Mouse (Mus musculus) urinary bladder, postnatal 36 days (tissue): Measurements from ENCODE around the gene Slc47a1.

Experiments
- DNase-seq, 2 experiments: peaks; one replicate each; pipeline ENCODE4 v3.0.0; 2022; ENCODE audit warnings: low spot score in 2 of 2, mixed read lengths in 1 of 2

The Slc47a1 gene

DNA sequence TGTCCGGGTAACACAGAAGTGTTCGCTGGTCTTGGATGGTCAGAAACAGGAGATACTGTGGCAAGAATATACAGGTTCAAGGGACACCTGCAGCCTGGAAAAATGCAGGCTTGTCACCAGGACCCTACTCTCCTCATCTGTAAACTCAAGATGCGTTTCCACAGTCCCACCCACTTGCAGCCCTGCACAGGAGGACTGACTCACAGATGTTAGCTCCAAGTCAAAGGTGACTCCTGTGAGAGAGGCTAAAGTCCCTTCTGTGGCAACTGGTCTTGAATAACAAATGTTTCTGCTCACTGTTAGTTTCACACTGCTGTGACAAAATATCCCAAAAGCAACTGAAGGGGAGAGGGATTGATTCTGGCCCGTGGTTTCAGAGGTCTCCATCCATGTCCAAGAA is 506 bp upstream of the Slc47a1 start:
- DNase-seq = no peak

DNA sequence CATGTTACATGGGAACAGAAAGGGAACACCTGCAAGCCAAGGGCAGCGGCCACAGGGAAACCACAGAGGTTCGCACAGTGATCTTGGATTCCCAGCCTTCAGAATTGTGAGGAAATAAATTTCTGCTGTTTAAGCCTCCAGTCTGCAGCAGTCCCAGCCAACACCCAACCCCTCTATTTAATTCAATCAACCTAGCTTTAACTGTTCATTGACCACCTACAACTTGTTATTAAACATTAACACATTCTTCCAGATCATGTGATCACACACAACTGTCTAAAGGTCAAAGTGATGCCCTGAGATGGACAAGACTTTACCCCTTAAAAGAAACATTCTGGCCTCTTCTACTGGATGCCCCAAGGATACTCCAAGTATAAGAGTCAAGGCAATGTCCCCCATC is 9.5 kb downstream of the Slc47a1 start:
- DNase-seq = no peak

DNA sequence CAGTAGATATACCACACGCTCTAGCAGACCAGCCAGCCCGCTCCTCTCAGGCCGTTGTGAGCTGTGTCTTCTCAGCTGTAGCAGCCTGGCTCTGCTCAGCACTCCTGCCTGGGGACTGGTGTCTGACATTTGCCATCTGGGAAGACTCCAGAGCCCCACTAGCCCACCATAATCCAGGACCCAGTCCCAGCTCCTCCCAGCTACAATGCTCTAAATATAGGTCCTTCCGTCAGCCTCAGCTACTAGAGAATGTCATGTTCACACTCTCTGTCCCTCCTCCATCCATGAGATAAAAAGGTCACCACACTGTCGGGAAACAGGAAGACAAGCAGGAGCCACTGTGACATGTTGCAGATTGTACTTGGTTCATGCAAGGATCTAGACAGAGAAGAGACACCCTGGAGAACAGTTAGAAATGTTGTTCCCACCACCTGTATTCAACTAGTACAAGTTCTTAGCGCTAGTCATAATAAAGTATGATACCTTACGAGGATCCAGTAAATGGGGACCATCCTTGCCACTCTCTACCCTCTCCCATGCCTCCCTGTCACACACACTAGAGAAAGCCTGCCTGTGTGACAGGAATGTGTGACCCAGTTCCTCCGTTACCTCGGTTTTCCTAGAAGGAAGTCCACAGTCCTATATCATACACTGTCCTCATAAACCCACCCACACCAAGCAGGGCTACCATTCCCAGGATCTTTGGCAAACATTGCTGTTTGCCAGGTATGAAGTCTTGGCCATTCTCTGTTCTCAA is 11.4 kb downstream of the Slc47a1 start:
- no peak for DNase-seq

DNA sequence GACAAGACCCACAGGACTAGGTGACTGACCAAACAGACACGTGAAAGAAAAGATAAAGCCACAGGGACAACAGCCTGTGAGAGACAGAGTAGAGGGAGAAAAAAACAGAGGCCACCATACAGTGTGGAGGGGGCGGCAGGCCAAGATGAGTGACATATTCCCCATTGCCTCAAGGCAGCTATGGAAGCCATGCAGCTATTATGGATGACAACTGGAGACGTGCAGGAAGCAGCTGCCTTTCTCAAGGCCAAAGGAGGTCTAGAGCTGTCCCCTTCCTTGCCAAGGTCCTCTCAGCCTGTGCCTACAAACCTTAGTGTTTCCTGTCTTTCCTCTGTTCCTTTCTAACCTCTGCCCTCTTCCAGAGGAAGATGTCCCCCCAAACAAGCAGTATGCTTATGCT is 12.2 kb downstream of the Slc47a1 start:
- DNase-seq = no peak

DNA sequence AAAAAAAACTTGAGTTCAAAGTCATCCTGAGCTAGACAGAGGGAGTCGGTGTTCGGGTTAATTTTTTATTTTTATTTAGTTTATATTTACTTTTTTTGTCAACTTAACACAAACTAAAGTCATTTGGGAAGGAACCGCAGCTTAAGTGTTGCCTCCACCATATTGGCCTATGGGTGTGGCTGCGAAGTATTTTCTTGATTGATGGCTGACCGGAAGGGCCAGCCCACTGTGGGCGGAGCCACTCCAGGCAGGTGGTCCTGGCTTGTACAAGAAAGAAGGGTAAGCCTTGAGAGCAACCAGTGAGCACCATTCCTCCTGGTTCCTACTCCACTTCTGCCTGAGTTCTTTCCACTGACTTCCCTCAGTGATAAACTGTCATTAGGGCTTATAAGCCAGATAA is 14.0 kb downstream of the Slc47a1 start:
- no peak for DNase-seq

DNA sequence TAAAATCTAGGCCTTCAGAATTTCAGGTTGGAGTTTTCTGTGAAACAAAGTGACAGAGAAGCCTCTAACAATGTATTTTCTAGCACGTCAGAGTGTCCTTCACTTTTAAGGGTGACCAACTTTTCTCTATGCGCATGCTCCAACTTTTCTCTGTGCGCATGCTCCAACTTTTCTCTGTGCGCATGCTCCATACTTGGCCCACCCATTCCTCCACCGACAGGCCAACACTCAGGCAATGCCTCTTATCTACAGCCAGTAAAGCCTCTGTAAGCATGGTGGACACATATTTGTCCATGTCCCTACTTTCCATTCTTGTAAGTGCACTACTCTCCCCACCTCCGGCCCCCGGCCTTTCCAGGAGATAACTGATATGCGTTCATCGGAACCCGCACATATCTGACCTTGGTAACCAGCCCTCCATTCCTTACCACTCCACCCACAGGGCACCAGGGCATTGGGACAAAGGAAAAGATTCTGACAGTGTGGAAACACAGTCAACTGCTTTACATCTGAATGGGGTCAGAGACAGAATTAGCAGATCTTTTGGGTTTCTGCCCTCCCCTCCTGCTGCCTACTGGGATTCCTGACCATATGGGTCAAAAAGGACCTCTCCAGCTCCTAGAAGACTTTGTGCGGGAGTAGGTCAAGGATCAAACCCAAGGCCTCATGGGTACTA is 16.5 kb downstream of the Slc47a1 start:
- no peak for DNase-seq

DNA sequence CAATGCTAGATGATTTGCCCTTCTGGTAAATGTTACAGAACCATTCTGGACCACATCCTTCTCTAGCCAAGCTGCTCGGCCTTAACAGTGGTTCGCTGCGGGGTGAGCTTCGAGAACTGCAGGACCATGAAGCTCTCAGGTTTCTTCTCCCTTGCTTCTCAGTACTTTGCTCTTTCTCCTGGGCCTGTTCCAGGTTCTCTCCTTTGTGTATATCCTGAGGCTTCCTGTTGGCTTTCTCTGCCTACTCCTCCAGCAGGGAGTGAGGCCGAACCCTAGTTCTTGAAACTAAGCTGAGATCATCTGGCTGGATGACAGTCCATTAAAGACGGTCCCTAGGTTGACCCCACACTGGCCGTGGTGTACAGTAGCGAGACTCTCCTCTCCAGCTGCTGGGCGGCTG is 21.5 kb downstream of the Slc47a1 start:
- no peak for DNase-seq

DNA sequence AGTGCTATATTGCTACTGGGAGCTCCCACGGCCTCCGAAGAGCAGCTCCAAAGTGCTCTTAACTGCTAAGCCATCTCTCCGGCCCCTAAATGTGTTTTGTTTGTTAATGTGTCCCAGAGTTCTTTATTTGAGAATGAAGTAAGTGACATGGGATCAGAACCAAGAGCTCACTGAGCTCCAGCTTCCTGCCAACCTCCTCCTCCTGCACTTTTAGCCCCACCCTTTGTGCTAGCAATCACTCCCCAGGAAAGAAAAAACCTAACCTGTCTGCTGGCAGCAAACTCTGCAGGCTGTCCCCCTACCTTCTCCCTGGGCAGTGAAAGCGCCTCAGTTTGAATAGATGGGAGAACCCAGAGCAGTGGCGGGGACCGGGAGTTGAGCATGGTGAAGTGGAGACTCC is 22.0 kb downstream of the Slc47a1 start:
- DNase-seq = no peak

DNA sequence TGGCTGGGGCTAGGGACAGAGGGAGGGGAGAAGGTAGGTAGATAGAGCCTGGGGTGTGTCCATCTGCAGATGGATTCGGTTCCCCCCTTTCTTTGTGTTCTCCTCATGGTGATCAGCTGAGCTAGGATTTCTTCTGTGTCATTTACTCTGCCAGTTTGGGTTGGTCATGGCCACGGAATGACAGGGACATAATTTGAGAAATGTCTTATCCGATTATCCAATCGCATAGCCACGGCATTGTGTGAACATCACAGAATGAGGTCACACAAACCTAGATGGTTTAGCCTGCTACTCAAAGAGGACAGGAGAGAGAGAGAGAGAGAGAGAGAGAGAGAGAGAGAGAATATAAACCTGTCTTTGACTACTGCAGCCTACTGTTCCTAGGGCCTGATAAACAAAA is 22.8 kb downstream of the Slc47a1 start:
- no peak for DNase-seq

DNA sequence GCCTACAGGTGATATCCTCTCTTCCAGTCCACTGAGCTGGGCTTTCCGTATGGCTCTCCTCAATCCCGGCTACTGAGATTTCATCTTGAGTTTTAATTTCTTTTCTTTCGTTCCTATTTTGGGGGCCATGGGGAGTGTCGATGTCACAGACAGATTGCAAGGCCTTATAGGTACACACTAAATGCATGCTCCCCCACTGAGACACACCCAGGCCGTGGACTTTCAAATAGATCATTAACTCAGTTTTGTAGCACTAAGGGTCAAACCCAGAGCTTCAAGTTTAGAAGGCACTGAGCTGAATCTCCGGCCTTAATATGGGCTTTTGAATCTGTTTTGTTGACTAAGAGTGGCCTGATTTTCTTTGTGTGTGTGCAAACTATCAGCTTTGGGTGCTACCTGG is 23.8 kb downstream of the Slc47a1 start:
- no peak for DNase-seq

DNA sequence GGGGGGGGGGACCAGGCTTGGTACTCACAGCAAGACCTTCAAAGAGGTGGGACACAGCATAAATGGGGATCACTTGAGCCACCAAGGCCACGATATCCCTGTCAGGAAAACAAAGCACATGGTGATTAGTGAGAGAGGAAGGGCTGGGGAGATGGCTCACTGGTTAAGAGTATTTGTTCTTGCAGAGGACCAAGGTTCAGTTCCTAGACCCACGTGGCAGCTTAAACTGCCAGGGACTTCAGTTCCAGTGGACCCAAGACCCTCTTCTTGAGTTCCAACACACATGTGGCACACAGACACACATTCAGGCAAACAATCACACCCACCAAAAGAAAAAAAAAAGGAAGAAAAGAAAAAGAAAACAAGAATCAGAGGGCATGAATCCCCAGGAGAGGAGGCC is 25.1 kb downstream of the Slc47a1 start:
- DNase-seq = no peak

DNA sequence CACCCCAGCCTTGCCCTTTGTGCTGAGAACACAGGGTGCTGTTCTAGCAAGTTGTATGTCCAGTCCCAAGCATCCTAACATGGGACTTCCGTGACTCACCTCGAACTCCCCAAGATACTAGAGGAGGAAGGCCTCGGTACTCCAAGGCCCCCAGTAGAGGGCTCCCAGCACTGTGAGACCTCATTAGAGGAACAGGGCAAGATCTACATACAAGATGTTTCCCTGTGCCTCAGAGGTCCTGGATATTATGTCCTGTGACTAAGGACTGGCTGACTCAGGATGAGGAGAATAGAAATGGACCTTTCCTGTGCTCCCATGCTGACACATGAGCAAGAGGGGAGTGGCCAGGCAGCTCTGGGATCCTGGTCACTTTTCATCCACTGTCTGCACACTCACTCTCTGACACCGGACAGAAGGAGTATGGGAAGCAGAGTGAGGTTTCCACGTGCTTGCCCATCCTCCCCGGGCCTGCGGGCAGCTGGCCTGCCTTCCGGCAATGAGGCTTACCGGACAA is 25.9 kb downstream of the Slc47a1 start:
- no peak for DNase-seq

DNA sequence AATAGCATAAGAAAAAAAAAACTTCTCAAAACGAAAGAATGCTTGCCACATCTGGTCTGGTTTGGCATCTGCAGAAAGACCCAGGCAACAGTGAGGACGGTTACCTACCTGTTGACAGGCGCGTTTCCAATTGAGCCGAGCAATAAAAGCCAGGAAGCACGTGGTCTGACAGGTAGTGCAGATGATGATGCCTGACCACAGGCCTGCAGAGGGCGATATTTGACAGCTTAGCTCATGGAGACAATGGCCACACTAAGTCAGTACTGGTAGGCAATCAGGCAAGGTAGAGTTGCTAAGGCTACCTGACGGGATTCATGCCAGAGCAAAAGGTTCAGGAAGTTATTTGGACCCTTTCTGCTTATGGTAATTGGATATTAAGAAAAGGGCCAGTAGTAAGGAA is 28.8 kb downstream of the Slc47a1 start:
- DNase-seq = peak; percentile 73 to 78

DNA sequence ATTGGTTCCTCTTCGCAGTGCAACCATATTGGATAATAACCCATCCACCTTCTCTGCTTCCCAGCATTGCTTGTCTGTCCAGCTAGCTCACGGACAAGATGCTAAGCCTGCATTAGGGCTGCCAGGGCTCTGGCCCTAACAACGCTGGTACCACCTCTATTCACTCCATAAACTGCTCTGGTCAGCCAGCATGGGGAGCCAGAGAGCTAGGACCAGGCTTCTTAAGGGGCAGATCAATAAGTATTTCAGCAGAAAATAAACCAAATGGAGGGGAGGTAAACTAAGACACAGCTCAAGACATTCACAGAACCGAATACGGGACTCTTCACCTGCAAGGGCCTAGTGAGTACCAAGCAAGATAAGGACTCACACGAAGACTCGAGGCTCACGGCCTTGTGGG is 32.0 kb downstream of the Slc47a1 start:
- DNase-seq = no peak

DNA sequence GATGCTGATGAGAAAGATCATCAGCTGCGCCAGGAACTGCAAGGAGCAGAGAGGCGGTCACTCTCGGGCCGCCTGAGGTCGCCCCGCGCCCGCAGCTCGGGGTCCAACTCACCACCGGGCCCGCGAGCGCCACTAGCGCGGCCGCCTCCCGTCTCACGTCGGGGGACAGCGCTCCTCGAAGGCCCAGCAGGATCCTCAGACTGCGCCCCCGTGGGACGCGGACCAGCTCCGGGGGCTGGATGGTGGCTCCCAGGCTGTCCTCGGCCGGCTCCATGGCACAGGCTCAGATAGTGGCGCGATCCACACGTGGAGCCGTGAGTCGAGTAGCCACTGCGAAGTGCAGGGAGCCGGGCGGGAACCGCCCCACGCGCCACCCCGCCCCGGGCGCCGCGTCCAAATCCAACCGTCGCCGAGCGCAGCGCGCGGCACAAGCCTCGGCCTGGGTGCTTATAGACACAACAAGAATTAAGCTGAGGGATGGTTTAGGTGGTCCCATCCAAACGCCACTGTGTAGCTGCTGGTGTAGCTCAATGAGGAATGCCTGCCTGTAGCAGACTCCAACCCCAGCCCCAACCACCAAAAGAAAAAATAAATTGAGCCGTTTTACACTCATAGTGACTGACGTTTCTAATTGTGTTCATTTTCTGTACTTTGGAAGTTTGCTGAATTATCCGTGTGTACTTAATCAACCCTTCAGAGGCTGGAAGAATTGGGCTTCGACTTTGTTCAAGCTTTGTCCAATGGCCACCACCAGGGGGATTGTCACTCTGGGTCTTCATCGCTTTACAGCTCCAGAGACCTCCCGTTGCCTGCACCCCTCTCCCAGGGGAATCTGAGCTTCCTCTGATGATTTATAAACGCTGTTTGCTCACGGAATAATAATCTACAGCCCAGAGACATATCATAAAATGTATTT is 35.4 kb downstream of the Slc47a1 start, which contains the start of gene Slc47a2:
Gene Slc47a2 (minus strand): TSS at position 356 of the 916 bp plus-strand sequence.
- DNase-seq = no peak

DNA sequence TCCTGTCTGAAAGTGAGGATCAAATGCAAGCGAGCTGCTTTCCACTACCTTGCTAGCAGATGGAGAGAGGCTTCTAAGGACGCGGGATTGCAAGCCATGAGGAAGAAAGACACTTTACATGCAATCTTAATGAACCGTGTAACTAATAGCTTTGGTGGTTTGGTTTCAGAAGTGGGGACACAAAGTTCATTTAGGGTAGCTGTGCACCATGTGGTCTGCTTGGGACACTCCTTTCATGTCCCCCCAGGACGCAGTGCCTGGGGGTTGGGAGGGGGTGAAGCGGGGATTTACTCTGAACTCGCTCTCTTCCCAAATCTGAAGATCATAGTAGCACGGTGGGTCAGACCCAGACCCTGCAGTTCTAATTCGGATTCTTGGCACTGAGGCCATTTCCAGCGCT is 36.2 kb downstream of the Slc47a1 start:
- DNase-seq = no peak

DNA sequence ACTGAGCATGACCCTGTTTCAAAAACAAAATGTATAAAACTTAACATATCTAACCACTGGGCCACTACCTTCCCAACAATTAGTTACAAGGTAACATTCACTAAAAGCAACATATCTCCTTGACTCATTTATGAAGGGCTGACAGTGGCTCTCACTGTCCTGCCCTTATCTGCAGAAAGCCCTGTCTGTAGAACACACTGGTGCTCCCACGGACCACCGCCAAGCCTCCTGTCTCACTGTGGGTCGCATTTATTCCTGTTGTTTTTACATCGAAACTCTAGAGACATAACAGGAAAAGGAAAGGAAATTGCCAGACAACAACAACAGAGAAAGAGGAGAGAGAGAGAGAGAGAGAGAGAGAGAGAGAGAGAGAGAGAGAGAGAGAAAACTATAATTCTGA is 36.9 kb downstream of the Slc47a1 start:
- DNase-seq = no peak

DNA sequence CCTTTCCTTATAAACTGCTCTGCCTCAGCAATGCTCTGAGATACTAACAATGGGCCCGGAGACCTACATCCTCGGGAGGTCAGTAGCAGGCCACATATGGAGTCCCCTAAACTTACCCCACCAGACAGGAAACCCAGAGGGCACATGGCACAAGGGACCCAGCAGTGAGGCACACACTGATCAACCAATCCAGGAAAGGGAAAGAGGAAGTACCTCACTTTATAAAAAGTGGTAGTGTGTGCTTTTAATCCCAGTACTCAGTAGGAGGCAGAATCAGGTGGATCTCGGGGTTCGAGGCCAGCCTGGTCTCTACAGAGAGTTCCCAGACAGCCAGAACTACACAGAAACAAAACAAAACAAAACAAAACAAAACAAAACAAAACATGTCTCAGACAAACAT is 37.8 kb downstream of the Slc47a1 start:
- no peak for DNase-seq

DNA sequence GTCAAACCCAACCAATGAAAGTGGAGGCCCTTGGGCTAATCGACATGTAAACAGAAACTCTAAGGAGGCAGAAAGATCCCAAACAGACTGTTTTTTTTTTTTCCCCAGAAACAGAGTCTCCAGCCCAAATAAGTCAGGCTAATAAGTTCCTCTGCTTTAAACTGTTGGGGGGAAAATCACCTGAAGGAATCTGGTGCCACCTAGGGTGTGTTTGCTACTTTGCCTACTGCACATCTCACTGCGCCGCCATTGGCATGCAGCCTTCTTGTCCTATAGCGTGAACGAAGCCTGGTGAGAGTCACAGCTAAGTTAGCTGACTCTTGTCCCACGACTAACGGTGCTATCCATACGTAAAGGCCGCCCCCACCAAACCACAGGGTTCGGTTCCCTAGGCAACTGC is 40.6 kb downstream of the Slc47a1 start:
- no peak for DNase-seq

DNA sequence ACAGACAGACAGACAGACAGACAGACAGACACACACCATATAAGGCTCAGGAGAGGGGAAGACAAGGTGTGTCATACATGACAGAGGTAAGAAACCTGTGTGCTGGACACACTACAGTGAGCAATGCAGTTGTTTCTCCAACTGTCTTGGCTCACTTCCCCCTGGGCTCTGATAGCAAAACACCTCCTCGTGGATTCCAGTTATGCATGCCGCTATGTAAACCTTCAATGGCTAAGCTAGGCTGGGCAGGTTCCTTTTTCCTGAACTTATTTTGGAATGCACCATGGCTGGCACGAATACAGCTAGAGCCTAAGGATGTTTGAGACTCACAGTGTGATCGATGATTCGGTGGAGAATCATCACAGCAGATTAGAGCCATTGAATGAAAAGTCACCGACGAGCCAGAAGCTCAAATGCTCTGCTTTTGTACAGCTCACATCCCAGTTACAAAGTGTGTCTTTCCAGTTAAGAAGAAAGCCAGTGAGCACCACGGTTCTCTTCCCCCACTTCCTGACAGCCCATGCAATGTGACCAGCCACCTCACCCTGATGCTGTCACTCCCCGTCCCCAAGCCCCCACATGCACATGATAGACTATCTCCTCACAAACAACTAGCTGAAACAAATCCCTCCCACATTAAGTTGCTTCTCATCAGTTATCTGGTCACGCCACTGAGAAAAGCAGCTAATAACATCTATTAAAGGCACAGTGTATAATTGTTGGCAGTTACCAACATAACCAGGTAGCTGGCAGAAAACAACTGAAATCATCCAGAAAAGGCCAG is 57.0 kb downstream of the Slc47a1 start:
- DNase-seq = no peak

DNA sequence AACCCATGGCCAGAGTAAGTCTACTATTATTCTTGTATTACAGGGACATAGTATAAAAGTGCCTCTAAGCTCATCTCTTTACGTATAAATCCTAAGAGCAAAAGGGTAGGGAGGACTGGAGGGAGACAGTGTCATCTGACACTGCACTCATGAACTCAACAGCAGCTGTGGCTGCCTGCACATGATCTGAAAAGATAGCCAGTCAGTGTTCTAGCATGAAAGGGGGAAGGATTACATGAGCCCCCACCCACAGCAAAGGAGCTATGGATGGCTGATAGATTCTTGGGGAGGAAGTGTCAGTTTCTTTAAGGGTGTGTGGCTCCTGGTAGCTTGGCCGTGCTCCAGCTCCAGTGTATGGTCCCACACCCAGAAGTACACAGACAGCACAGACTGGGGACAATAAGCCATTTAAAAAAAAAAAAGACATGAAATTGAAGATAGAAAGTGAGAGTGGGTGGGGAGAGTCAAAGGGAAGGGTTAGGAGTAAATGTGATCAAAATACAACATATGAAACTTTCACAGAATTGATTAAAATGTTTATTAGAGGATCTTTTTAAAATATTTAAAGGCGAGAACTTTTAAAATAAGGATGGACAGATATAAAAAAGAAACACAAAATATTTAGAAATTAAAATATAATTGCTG is 58.1 kb downstream of the Slc47a1 start:
- DNase-seq = no peak
